Mouse (Mus musculus) liver, adult 2 months (tissue): ENCODE data around the gene S1pr1.

Source experiments
- CTCF ChIP-seq: fragments of 200-500 bp; IDR thresholded peaks from 2 replicates; pipeline ENCODE4 v1.5.1; 2011; ENCODE audit warnings: low read depth, low read length, control low read depth
- POLR2A ChIP-seq: fragments of 200-500 bp; IDR thresholded peaks from 2 replicates; pipeline ENCODE4 v1.6.1; 2011; ENCODE audit warnings: low read length, control low read depth; ENCODE audit not compliant: insufficient read depth; ENCODE audit errors: extremely low read depth

DNA sequence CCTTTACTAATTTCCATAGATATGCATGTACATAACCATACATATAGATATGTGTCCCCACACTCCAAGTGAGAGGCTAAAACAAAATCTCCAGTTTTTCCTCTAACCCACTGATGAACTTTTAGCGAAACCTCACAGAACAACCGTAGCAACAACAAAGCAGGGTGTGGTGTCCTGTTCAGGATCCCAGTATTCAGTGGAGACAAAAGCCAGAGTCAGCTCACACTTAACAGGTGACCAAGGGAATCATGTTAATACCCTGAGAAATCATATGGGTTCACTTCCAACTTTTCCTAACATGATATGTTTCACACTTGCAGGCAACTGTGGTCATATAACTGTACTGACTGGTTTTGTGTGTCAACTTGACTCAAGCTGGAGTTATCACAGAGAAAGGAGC is 27.1 kb downstream of the S1pr1 start:
- TF ChIP-seq CTCF (no peak), POLR2A (no peak)
